Mouse (Mus musculus): ENCODE results near the gene Tspan5. TPM values are rescaled to one million over a fixed set of nuclear protein-coding genes. Genes with fewer than 3 reads are reported as not detected.

Gene Tspan5
- polyA plus RNA-seq, 1 experiment from 2014 or later: 43.4 TPM

GRCm38 (mm10) chr3:138926161-138926560 lies 184.2 kb downstream of the Tspan5 start:
- 90% methylated on average over 8 of the region's 8 CpGs for WGBS
- ATAC-seq (replicated peaks; ENCODE audit: low FRiP score): no peak

GRCm38 (mm10) chr3:138927437-138927836 lies 185.4 kb downstream of the Tspan5 start:
- no peaks in the 10 kb centered on the region for H3K9me3 ChIP-seq (ENCODE audit: control insufficient read depth, low read length)
- ATAC-seq (replicated peaks; ENCODE audit: low FRiP score) (no peak), DNase-seq (ENCODE audit: low spot score) (no peak)
- no peak overlapping the region for H3K4me2 ChIP-seq (ENCODE audit: low read depth, low read length, severe bottlenecking)
- no peak overlapping the region for H3K9ac ChIP-seq (ENCODE audit: low read length)
- no peak overlapping the region for H3K4me3 ChIP-seq (ENCODE audit: low read depth, low read length)
- H3K27ac ChIP-seq (ENCODE audit: low read depth, low read length): no peak overlapping the region
- no peaks in the 10 kb centered on the region for H3K4me1 ChIP-seq (replicated peaks; ENCODE audit: control insufficient read depth, insufficient read depth, low read length)
- H3K36me3 ChIP-seq (ENCODE audit: control insufficient read depth, insufficient read depth, low read length): no peaks in the 10 kb centered on the region; the same call in 1 of the 2 replicates
- 93% methylated on average over 4 of the region's 4 CpGs for WGBS
- H3K27me3 ChIP-seq (ENCODE audit: control insufficient read depth, insufficient read depth, low read length): no peaks in the 10 kb centered on the region

More at GRCm38 (mm10) chr3:138926161-138926560, 184.2 kb downstream of the Tspan5 start:
- no peak overlapping the region for H3K9ac ChIP-seq (ENCODE audit: low read length)
- H3K36me3 ChIP-seq (ENCODE audit: control insufficient read depth, insufficient read depth, low read length): no peaks in the 10 kb centered on the region; the same call in 1 of the 2 replicates
- H3K4me1 ChIP-seq (replicated peaks; ENCODE audit: control insufficient read depth, insufficient read depth, low read length): no peaks in the 10 kb centered on the region
- no peak overlapping the region for H3K27ac ChIP-seq (ENCODE audit: low read depth, low read length)
- H3K27me3 ChIP-seq (ENCODE audit: control insufficient read depth, insufficient read depth, low read length): no peaks in the 10 kb centered on the region
- no peak overlapping the region for H3K4me3 ChIP-seq (ENCODE audit: low read depth, low read length)
- H3K9me3 ChIP-seq (ENCODE audit: control insufficient read depth, low read length): no peaks in the 10 kb centered on the region
- DNase-seq (ENCODE audit: low spot score): no peak
- H3K4me2 ChIP-seq (ENCODE audit: low read depth, low read length, severe bottlenecking): no peak overlapping the region

- no peak for DNase-seq (ENCODE audit: low spot score)
- WGBS: 96% methylated on average over 8 of the region's 8 CpGs
- no peak overlapping the region for H3K27ac ChIP-seq (ENCODE audit: low read depth, low read length)
- H3K27me3 ChIP-seq (ENCODE audit: control insufficient read depth, insufficient read depth, low read length): no peaks in the 10 kb centered on the region
- no peak overlapping the region for H3K4me2 ChIP-seq (ENCODE audit: low read depth, low read length, severe bottlenecking)
- no peak for ATAC-seq (replicated peaks; ENCODE audit: low FRiP score)
- no peak overlapping the region for H3K4me3 ChIP-seq (ENCODE audit: low read depth, low read length)
- no peaks in the 10 kb centered on the region; the same call in 1 of the 2 replicates for H3K36me3 ChIP-seq (ENCODE audit: control insufficient read depth, insufficient read depth, low read length)
- H3K9ac ChIP-seq (ENCODE audit: low read length): no peak overlapping the region
- no peaks in the 10 kb centered on the region for H3K4me1 ChIP-seq (replicated peaks; ENCODE audit: control insufficient read depth, insufficient read depth, low read length)
- H3K9me3 ChIP-seq (ENCODE audit: control insufficient read depth, low read length): no peaks in the 10 kb centered on the region
Measured at GRCm38 (mm10) chr3:138936780-138937179, 194.8 kb downstream of the Tspan5 start.

GRCm38 (mm10) chr3:138937241-138937640 lies 195.2 kb downstream of the Tspan5 start:
- WGBS: 96% methylated on average over 10 of the region's 10 CpGs
- no peaks in the 10 kb centered on the region; the same call in 1 of the 2 replicates for H3K36me3 ChIP-seq (ENCODE audit: control insufficient read depth, insufficient read depth, low read length)

GRCm38 (mm10) chr3:138941604-138942003 lies 199.6 kb downstream of the Tspan5 start:
- Histone ChIP-seq H3K4me1 (replicated peaks; ENCODE audit: control insufficient read depth, insufficient read depth, low read length) (no peaks in the 10 kb centered on the region), H3K4me3 (ENCODE audit: low read depth, low read length) (no peak overlapping the region), H3K9ac (ENCODE audit: low read length) (no peak overlapping the region), H3K27me3 (ENCODE audit: control insufficient read depth, insufficient read depth, low read length) (no peaks in the 10 kb centered on the region), H3K4me2 (ENCODE audit: low read depth, low read length, severe bottlenecking) (no peak overlapping the region), H3K9me3 (ENCODE audit: control insufficient read depth, low read length) (no peaks in the 10 kb centered on the region), H3K36me3 (ENCODE audit: control insufficient read depth, insufficient read depth, low read length) (peaks cover 10% of the 10 kb centered on the region), H3K27ac (ENCODE audit: low read depth, low read length) (no peak overlapping the region)
- WGBS: 45% methylated on average over 9 of the region's 9 CpGs
- ATAC-seq (replicated peaks; ENCODE audit: low FRiP score): no peak
- no peak for DNase-seq (ENCODE audit: low spot score)

More at GRCm38 (mm10) chr3:138937241-138937640, 195.2 kb downstream of the Tspan5 start:
- no peaks in the 10 kb centered on the region for H3K9me3 ChIP-seq (ENCODE audit: control insufficient read depth, low read length)
- H3K4me3 ChIP-seq (ENCODE audit: low read depth, low read length): no peak overlapping the region
- no peaks in the 10 kb centered on the region for H3K4me1 ChIP-seq (replicated peaks; ENCODE audit: control insufficient read depth, insufficient read depth, low read length)
- no peak overlapping the region for H3K27ac ChIP-seq (ENCODE audit: low read depth, low read length)
- H3K4me2 ChIP-seq (ENCODE audit: low read depth, low read length, severe bottlenecking): no peak overlapping the region
- ATAC-seq (replicated peaks; ENCODE audit: low FRiP score): no peak
- DNase-seq (ENCODE audit: low spot score): no peak
- no peak overlapping the region for H3K9ac ChIP-seq (ENCODE audit: low read length)
- no peaks in the 10 kb centered on the region for H3K27me3 ChIP-seq (ENCODE audit: control insufficient read depth, insufficient read depth, low read length)

GRCm38 (mm10) chr3:138945516-138945915 lies 203.5 kb downstream of the Tspan5 start:
- ATAC-seq (replicated peaks; ENCODE audit: low FRiP score) (no peak), DNase-seq (ENCODE audit: low spot score) (no peak)
- no peaks in the 10 kb centered on the region for H3K9me3 ChIP-seq (ENCODE audit: control insufficient read depth, low read length)
- WGBS: 87% methylated on average over 3 of the region's 3 CpGs
- no peak overlapping the region for H3K27ac ChIP-seq (ENCODE audit: low read depth, low read length)
- H3K4me1 ChIP-seq (replicated peaks; ENCODE audit: control insufficient read depth, insufficient read depth, low read length): no peaks in the 10 kb centered on the region
- H3K4me3 ChIP-seq (ENCODE audit: low read depth, low read length): no peak overlapping the region
- no peak overlapping the region for H3K4me2 ChIP-seq (ENCODE audit: low read depth, low read length, severe bottlenecking)
- peaks cover 10% of the 10 kb centered on the region for H3K36me3 ChIP-seq (ENCODE audit: control insufficient read depth, insufficient read depth, low read length)
- H3K27me3 ChIP-seq (ENCODE audit: control insufficient read depth, insufficient read depth, low read length): no peaks in the 10 kb centered on the region
- no peak overlapping the region for H3K9ac ChIP-seq (ENCODE audit: low read length)

- Histone ChIP-seq H3K9ac (ENCODE audit: low read length) (no peak overlapping the region), H3K9me3 (ENCODE audit: control insufficient read depth, low read length) (no peaks in the 10 kb centered on the region), H3K27me3 (ENCODE audit: control insufficient read depth, insufficient read depth, low read length) (no peaks in the 10 kb centered on the region), H3K4me2 (ENCODE audit: low read depth, low read length, severe bottlenecking) (no peak overlapping the region), H3K4me3 (ENCODE audit: low read depth, low read length) (no peak overlapping the region), H3K4me1 (replicated peaks; ENCODE audit: control insufficient read depth, insufficient read depth, low read length) (no peaks in the 10 kb centered on the region), H3K27ac (ENCODE audit: low read depth, low read length) (no peak overlapping the region), H3K36me3 (ENCODE audit: control insufficient read depth, insufficient read depth, low read length) (peaks cover 7% of the 10 kb centered on the region)
- ATAC-seq (replicated peaks; ENCODE audit: low FRiP score): no peak
- 95% methylated on average over 9 of the region's 9 CpGs for WGBS
- no peak for DNase-seq (ENCODE audit: low spot score)
Measured at GRCm38 (mm10) chr3:138949081-138949480, 207.1 kb downstream of the Tspan5 start.

GRCm38 (mm10) chr3:138955220-138955619 lies 213.2 kb downstream of the Tspan5 start:
- no peak overlapping the region for H3K9ac ChIP-seq (ENCODE audit: low read length)
- no peak for DNase-seq (ENCODE audit: low spot score)
- H3K4me1 ChIP-seq (replicated peaks; ENCODE audit: control insufficient read depth, insufficient read depth, low read length): no peaks in the 10 kb centered on the region
- no peak overlapping the region for H3K27ac ChIP-seq (ENCODE audit: low read depth, low read length)
- H3K36me3 ChIP-seq (ENCODE audit: control insufficient read depth, insufficient read depth, low read length): peaks cover 4% of the 10 kb centered on the region; the same call in 1 of the 2 replicates
- H3K4me3 ChIP-seq (ENCODE audit: low read depth, low read length): no peak overlapping the region
- H3K9me3 ChIP-seq (ENCODE audit: control insufficient read depth, low read length): no peaks in the 10 kb centered on the region
- no peak for ATAC-seq (replicated peaks; ENCODE audit: low FRiP score)
- 96% methylated on average over 7 of the region's 7 CpGs for WGBS
- no peaks in the 10 kb centered on the region for H3K27me3 ChIP-seq (ENCODE audit: control insufficient read depth, insufficient read depth, low read length)
- no peak overlapping the region for H3K4me2 ChIP-seq (ENCODE audit: low read depth, low read length, severe bottlenecking)

Data from forebrain, embryonic 11.5 days (tissue).